Mouse (Mus musculus) MEL (cell line): Measurements from ENCODE around the gene Hoxd11. TPM values are rescaled to one million over a fixed set of nuclear protein-coding genes. Genes with fewer than 3 reads are reported as not detected.

Source experiments
- DNase-seq: peaks from one replicate; pipeline ENCODE4 v3.0.0; 2011; ENCODE audit warnings: low read depth, low spot score
- H3K27ac ChIP-seq: 2 replicates; pipeline ENCODE4 v1.5.1; 2012; ENCODE audit warnings: low read depth, mild to moderate bottlenecking, control low read depth, low read length, moderate library complexity; ENCODE audit not compliant: control insufficient read depth
- H3K27me3 ChIP-seq, 2 experiments: fragments of 150-350 bp in 1 of 2; sonication (generic) in 1 of 2; 2 replicates each; pipeline ENCODE4 v1.6.1; 2012; ENCODE audit warnings: low read length in 2 of 2, mild to moderate bottlenecking in 2 of 2, improper control_type of control experiment in 1 of 2, moderate library complexity in 1 of 2; ENCODE audit not compliant: insufficient read depth in 2 of 2, control insufficient read depth in 1 of 2
- H3K36me3 ChIP-seq, 2 experiments: 2 replicates each; pipeline ENCODE4 v1.6.1; 2012 to 2014; ENCODE audit warnings: low read length in 2 of 2, improper control_type of control experiment in 1 of 2, inconsistent platforms in 1 of 2, mild to moderate bottlenecking in 1 of 2; ENCODE audit not compliant: insufficient read depth in 2 of 2, control insufficient read depth in 1 of 2
- H3K4me1 ChIP-seq, 2 experiments: fragments of 150-350 bp in 1 of 2; sonication (generic) in 1 of 2; 2 replicates each; pipeline ENCODE4 v1.6.1; 2012; ENCODE audit warnings: low read length in 2 of 2, improper control_type of control experiment in 1 of 2, mild to moderate bottlenecking in 1 of 2; ENCODE audit not compliant: insufficient read depth in 2 of 2, control insufficient read depth in 1 of 2
- H3K4me3 ChIP-seq, 2 experiments: fragments of 150-350 bp in 1 of 2; sonication (generic) in 1 of 2; 2 replicates each; pipeline ENCODE4 v1.5.1; 2012; ENCODE audit warnings: low read depth in 2 of 2, low read length in 2 of 2, mild to moderate bottlenecking in 2 of 2, moderate library complexity in 2 of 2, control low read depth in 1 of 2, improper control_type of control experiment in 1 of 2; ENCODE audit not compliant: control insufficient read depth in 1 of 2, insufficient read depth in 1 of 2
- H3K79me2 ChIP-seq: 2 replicates; pipeline ENCODE4 v1.6.1; 2012; ENCODE audit warnings: mild to moderate bottlenecking, low read length, moderate library complexity; ENCODE audit not compliant: control insufficient read depth, poor library complexity, insufficient read depth
- H3K9ac ChIP-seq: 2 replicates; pipeline ENCODE4 v1.6.1; 2012; ENCODE audit warnings: low read depth, mild to moderate bottlenecking, control low read depth, low read length, moderate library complexity; ENCODE audit not compliant: control insufficient read depth, poor library complexity, severe bottlenecking
- H3K9me3 ChIP-seq: fragments of 150-350 bp; sonication (generic); replicated peaks from 2 replicates; pipeline ENCODE4 v1.6.1; 2012; ENCODE audit warnings: mild to moderate bottlenecking, low read length, improper control_type of control experiment, moderate library complexity; ENCODE audit not compliant: insufficient read depth
- CHD1 ChIP-seq: IDR thresholded peaks from 2 replicates; pipeline ENCODE4 v1.6.1; 2012; ENCODE audit warnings: low read depth, mild to moderate bottlenecking, inconsistent platforms, low read length, improper control_type of control experiment
- ELF1 ChIP-seq: IDR thresholded peaks from 2 replicates; pipeline ENCODE4 v1.6.1; 2014; ENCODE audit warnings: low read depth, mild to moderate bottlenecking, inconsistent platforms, low read length, improper control_type of control experiment, moderate library complexity
- GATA1 ChIP-seq: IDR thresholded peaks from 2 replicates; pipeline ENCODE4 v1.6.1; 2011; ENCODE audit warnings: low read depth, low read length, improper control_type of control experiment
- HCFC1 ChIP-seq: IDR thresholded peaks from 2 replicates; pipeline ENCODE4 v1.6.1; 2012; ENCODE audit warnings: low read depth, mild to moderate bottlenecking, inconsistent platforms, low read length, improper control_type of control experiment, moderate library complexity
- JUND ChIP-seq: IDR thresholded peaks from 2 replicates; pipeline ENCODE4 v1.6.1; 2011; ENCODE audit warnings: low read depth, mild to moderate bottlenecking, improper control_type of control experiment, low read length
- MAX ChIP-seq: IDR thresholded peaks from 2 replicates; pipeline ENCODE4 v1.6.1; 2011; ENCODE audit warnings: low read length, improper control_type of control experiment
- MAZ ChIP-seq: IDR thresholded peaks from 2 replicates; pipeline ENCODE4 v1.6.1; 2012; ENCODE audit warnings: low read depth, mild to moderate bottlenecking, inconsistent platforms, low read length, improper control_type of control experiment
- MEF2A ChIP-seq: IDR thresholded peaks from 2 replicates; pipeline ENCODE4 v1.6.1; 2014; ENCODE audit warnings: low read depth, mild to moderate bottlenecking, inconsistent platforms, low read length, improper control_type of control experiment; ENCODE audit not compliant: poor library complexity, insufficient replicate concordance, severe bottlenecking; ENCODE audit errors: extremely low read depth
- MYC ChIP-seq: IDR thresholded peaks from 2 replicates; pipeline ENCODE4 v1.6.1; 2011; ENCODE audit warnings: low read depth, mild to moderate bottlenecking, low read length, improper control_type of control experiment, moderate library complexity
- NRF1 ChIP-seq: IDR thresholded peaks from 2 replicates; pipeline ENCODE4 v1.6.1; 2014; ENCODE audit warnings: low read depth, mild to moderate bottlenecking, inconsistent platforms, low read length, improper control_type of control experiment, moderate library complexity; ENCODE audit not compliant: poor library complexity, insufficient read depth, severe bottlenecking
- POLR2AphosphoS2 ChIP-seq: IDR thresholded peaks from 2 replicates; pipeline ENCODE4 v1.6.1; 2011; ENCODE audit warnings: low read length, improper control_type of control experiment
- RAD21 ChIP-seq: IDR thresholded peaks from 2 replicates; pipeline ENCODE4 v1.6.1; 2011; ENCODE audit warnings: mild to moderate bottlenecking, low read depth, low read length, improper control_type of control experiment
- RCOR1 ChIP-seq: IDR thresholded peaks from 2 replicates; pipeline ENCODE4 v1.6.1; 2012; ENCODE audit warnings: low read depth, mild to moderate bottlenecking, inconsistent platforms, low read length, improper control_type of control experiment
- SIN3A ChIP-seq: IDR thresholded peaks from 2 replicates; pipeline ENCODE4 v1.6.1; 2012; ENCODE audit warnings: low read length, improper control_type of control experiment, inconsistent platforms
- SMC3 ChIP-seq: IDR thresholded peaks from 2 replicates; pipeline ENCODE4 v1.6.1; 2011; ENCODE audit warnings: low read depth, low read length, improper control_type of control experiment
- TAL1 ChIP-seq: IDR thresholded peaks from 2 replicates; pipeline ENCODE4 v1.6.1; 2012; ENCODE audit warnings: mild to moderate bottlenecking, inconsistent platforms, low read length, moderate library complexity, mixed read lengths
- TBP ChIP-seq: IDR thresholded peaks from 2 replicates; pipeline ENCODE4 v1.8.0; 2011; ENCODE audit warnings: low read depth, low read length, improper control_type of control experiment
- TCF12 ChIP-seq: IDR thresholded peaks from 2 replicates; pipeline ENCODE4 v1.6.1; 2014; ENCODE audit warnings: low read depth, mild to moderate bottlenecking, inconsistent platforms, low read length, improper control_type of control experiment, moderate library complexity
- USF2 ChIP-seq, 2 experiments: IDR thresholded peaks; 2 replicates each; pipeline ENCODE4 v1.6.1; 2011 to 2012; ENCODE audit warnings: improper control_type of control experiment in 2 of 2, low read length in 2 of 2, borderline replicate concordance in 1 of 2, inconsistent platforms in 1 of 2, low read depth in 1 of 2, mild to moderate bottlenecking in 1 of 2; ENCODE audit not compliant: insufficient read depth in 1 of 2
- ZMIZ1 ChIP-seq: IDR thresholded peaks from 2 replicates; pipeline ENCODE4 v1.6.1; 2012; ENCODE audit warnings: low read depth, mild to moderate bottlenecking, inconsistent platforms, low read length, improper control_type of control experiment, moderate library complexity
- polyA plus RNA-seq, 2 experiments: library from polyadenylated mRNA; stranded (reverse) in 1 of 2; unstranded in 1 of 2; fragments of >175 nt in 1 of 2; fragments of >200 nt in 1 of 2; gene quantifications; 2 replicates each; pipeline versions ENCODE4 v1.2.1 to v1.2.4; 2012; ENCODE audit warnings: low replicate concordance in 2 of 2, low read depth in 1 of 2; ENCODE audit not compliant: insufficient read length in 2 of 2, insufficient read depth in 1 of 2, missing spikeins in 1 of 2
- total RNA-seq: library from RNA; depleted of rRNA; stranded (reverse); fragments of 300-350 nt; gene quantifications from 2 replicates; pipeline ENCODE4 v1.2.3, GENCODE M21; 2012

Hoxd11 gene
- total and polyA plus RNA-seq, 3 experiments, result not detected

DNA sequence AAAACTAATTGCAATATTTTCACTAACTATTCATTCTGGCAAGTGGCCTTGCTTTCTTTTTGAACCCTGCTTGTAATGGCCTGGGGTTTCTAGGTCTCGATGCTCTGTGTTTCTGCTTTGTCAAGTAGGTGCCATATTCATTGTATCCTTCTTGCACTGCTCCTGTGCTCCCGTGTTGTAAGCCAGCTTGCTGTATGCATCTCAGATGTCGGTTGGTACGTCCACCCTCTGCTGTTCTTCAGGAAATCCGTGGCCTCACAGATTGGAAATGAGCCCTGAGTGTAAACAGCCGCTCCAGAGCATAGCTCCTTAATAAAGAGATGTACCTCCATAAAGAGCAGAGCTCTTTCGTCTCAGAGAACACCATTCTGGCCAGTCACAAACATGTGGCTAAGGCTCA, 28.2 kb downstream of the Hoxd11 start:
- Histone ChIP-seq H3K79me2 (peaks cover 6% of the 10 kb centered on the region; the same call in 1 of the 2 replicates), H3K27ac (no peak overlapping the region), H3K27me3 (peaks cover 0 to 1% of the 10 kb centered on the region in 2 experiments; a peak in 1 of 4 replicates), H3K36me3 (peaks cover 0 to 2% of the 10 kb centered on the region in 2 experiments; a peak in 1 of 4 replicates)
- DNase-seq, result no peak
- no peak for TF ChIP-seq ELF1
- TF ChIP-seq MAZ, result no peak
- TF ChIP-seq JUND, result no peak
- TF ChIP-seq MYC, result no peak
- no peak for TF ChIP-seq GATA1
- no peak for TF ChIP-seq SIN3A
- TF ChIP-seq, all 39 proteins: peak for 0
- Histone ChIP-seq H3K4me3 (no peak overlapping the region), H3K9me3 (no peaks in the 10 kb centered on the region), H3K4me1 (no peaks in the 10 kb centered on the region; a peak in 2 of 4 replicates), H3K9ac (no peak overlapping the region)

GRCm38 (mm10) chr2:74708676-74709075, 29.3 kb downstream of the Hoxd11 start:
- Histone ChIP-seq H3K9me3 (no peaks in the 10 kb centered on the region), H3K79me2 (peaks cover 6% of the 10 kb centered on the region; the same call in 1 of the 2 replicates), H3K27ac (no peak overlapping the region), H3K4me3 (no peak overlapping the region), H3K9ac (no peak overlapping the region), H3K4me1 (no peaks in the 10 kb centered on the region; a peak in 2 of 4 replicates), H3K27me3 (peaks cover 0 to 1% of the 10 kb centered on the region in 2 experiments; a peak in 1 of 4 replicates), H3K36me3 (peaks cover 0 to 2% of the 10 kb centered on the region in 2 experiments; a peak in 1 of 4 replicates)
- no peak for TF ChIP-seq TBP
- no peak for TF ChIP-seq MEF2A
- no peak for TF ChIP-seq HCFC1
- no peak for TF ChIP-seq TCF12
- TF ChIP-seq SMC3, result no peak
- no peak for TF ChIP-seq USF2 (IDR thresholded peaks at IDR 0.05; ENCODE audit: borderline replicate concordance in 1 of 2, insufficient read depth in 1 of 2, low read depth in 1 of 2, low read length in 2 of 2)
- no peak for TF ChIP-seq POLR2AphosphoS2
- no peak for TF ChIP-seq RAD21
- no peak for TF ChIP-seq ZMIZ1
- no peak for TF ChIP-seq SIN3A
- TF ChIP-seq MAZ, result no peak
- no peak for TF ChIP-seq CHD1
- no peak for TF ChIP-seq GATA1
- no peak for TF ChIP-seq MAX
- no peak for TF ChIP-seq ELF1
- no peak for TF ChIP-seq JUND
- no peak for TF ChIP-seq RCOR1
- TF ChIP-seq NRF1, result no peak
- TF ChIP-seq MYC, result no peak
- TF ChIP-seq TAL1, result no peak
- DNase-seq, result no peak
